Mouse (Mus musculus) cerebellum, adult 2 months (tissue): Measurements from ENCODE around the gene Traf6. TPM values are rescaled to one million over a fixed set of nuclear protein-coding genes. Genes with fewer than 3 reads are reported as not detected.
"Not testable (repeated sequence)": the region's sequence is repeated elsewhere in the genome, so short reads cannot be mapped to it uniquely, and the experiment has no call there.

Source experiments
- DNase-seq, 2 experiments: peaks; one replicate each; pipeline ENCODE4 v3.0.0; 2021
- H3K27ac ChIP-seq: fragments of 200-500 bp; 2 replicates; pipeline ENCODE4 v1.5.1; 2012; ENCODE audit warnings: low read length, control low read depth, inconsistent platforms; ENCODE audit not compliant: insufficient read depth
- H3K27me3 ChIP-seq: fragments of 200-500 bp; 2 replicates; pipeline ENCODE4 v1.6.1; 2012; ENCODE audit warnings: inconsistent platforms, mild to moderate bottlenecking, low read length, moderate library complexity; ENCODE audit not compliant: control insufficient read depth, insufficient read depth
- H3K4me1 ChIP-seq: fragments of 200-500 bp; 2 replicates; pipeline ENCODE4 v1.6.1; 2011; ENCODE audit warnings: low read length; ENCODE audit not compliant: control insufficient read depth, insufficient read depth
- H3K4me3 ChIP-seq: fragments of 200-500 bp; replicated peaks from 2 replicates; pipeline ENCODE3; 2011; ENCODE audit warnings: mild to moderate bottlenecking, low read depth, low read length, control low read depth; ENCODE audit not compliant: insufficient read depth
- CTCF ChIP-seq: fragments of 200-500 bp; IDR thresholded peaks from 2 replicates; pipeline ENCODE4 v1.5.1; 2011; ENCODE audit warnings: low read depth, mild to moderate bottlenecking, control low read depth, low read length, moderate library complexity, borderline replicate concordance; ENCODE audit not compliant: insufficient read depth
- POLR2A ChIP-seq: fragments of 200-500 bp; IDR thresholded peaks from 2 replicates; pipeline ENCODE4 v1.6.1; 2011; ENCODE audit warnings: low read length, control low read depth, borderline replicate concordance; ENCODE audit not compliant: insufficient read depth
- WGBS: fragments of 180-500 bp; shearing (Covaris S2); methylation state at CpG from one replicate; pipeline ENCODE4 v1.1.7; 2018; 5-methylcytosine and 5-hydroxymethylcytosine counted together
- polyA plus RNA-seq: library from polyadenylated mRNA; depleted of rRNA; stranded (reverse); fragments of >200 nt; gene quantifications from 2 replicates; pipeline ENCODE4 v1.2.3, GENCODE M21; 2012; rRNA removed

Gene Traf6
- polyA plus RNA-seq, 1 experiment, result 12.2 TPM

DNA sequence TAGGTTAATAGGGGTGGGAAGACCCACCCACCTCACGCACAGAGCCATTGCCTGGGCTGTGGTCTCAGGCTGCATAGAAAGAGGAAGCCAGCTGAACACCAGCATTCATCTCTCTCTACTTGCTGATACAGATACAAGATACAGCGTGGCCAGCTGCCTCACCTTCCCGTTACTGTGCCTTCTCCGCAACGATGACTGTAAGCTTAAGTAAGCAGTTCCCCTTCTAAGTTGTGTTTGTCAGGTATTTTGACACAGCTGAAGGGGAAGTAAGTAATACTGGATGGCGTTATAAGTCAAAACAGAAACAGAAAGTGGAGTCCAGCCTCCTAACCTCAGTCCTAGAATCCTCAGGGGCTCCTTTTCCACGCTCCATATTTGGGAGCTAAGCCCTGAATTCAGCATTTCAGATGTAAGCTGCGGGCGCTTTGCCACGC lies 54.6 kb downstream of the Traf6 start:
- 94% methylated on average over 10 of the region's 10 CpGs for WGBS
- no peak for DNase-seq
- no peak for TF ChIP-seq CTCF
- no peak for TF ChIP-seq POLR2A
- no peak overlapping the region for H3K4me3 ChIP-seq
- no peaks in the 10 kb centered on the region for H3K27me3 ChIP-seq
- H3K4me1 ChIP-seq, result no peaks in the 10 kb centered on the region
- no peak overlapping the region for H3K27ac ChIP-seq

- peak in 1 of 2 experiments; percentile 18 for DNase-seq
- WGBS, result 36% methylated on average over 3 of the region's 3 CpGs
- Histone ChIP-seq H3K4me3 (no peak overlapping the region), H3K4me1 (no peaks in the 10 kb centered on the region), H3K27me3 (no peaks in the 10 kb centered on the region), H3K27ac (no peak overlapping the region)
- TF ChIP-seq POLR2A (no peak), CTCF (no peak)
Measured at GRCm38 (mm10) chr2:101733564-101733963, 55.3 kb downstream of the Traf6 start.

DNA sequence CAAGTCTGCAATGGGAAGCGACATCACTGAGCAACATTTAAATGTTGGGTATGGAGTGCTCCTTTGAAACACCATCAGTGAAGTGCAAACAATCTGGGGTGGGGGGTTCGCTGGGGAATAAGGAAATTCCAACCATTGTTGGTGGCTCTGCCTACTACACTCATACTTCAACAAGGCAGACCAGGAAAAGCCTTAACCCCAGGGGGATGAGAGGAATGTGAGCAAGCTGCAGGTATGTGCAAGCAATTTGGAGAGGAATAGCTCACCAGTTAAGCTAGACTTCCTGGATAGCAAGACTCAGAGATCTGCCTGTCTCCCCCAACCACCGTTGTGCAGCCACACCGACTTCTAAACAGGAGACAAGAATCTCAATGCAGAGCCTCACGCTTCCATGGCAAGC lies 61.7 kb downstream of the Traf6 start:
- Histone ChIP-seq H3K27ac (no peak overlapping the region), H3K27me3 (no peaks in the 10 kb centered on the region), H3K4me1 (peaks cover 4% of the 10 kb centered on the region), H3K4me3 (no peak overlapping the region)
- 94% methylated on average over 5 of the region's 5 CpGs for WGBS
- TF ChIP-seq CTCF (no peak), POLR2A (no peak)
- no peak for DNase-seq

DNA sequence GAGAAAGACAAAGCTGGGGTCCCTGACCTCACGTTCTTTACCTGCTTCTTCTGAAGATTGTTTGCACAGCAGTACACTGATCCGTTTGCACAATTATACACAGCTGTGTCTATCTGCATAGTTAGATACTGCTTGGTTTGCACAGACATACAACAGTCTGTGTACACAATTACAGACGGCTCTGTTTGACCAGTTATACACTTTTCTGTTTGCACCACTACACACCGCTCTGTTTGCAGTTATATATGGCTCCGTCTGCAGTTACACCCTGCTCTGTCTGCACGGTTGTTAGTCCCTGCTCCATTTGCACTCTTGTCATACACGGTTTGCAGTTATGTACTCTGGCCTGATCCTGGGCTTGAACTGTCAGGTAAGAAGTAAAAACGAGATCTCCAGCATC lies 63.4 kb downstream of the Traf6 start:
- 92% methylated on average over 8 of the region's 8 CpGs for WGBS
- no peak overlapping the region for H3K27ac ChIP-seq
- no peak for DNase-seq
- no peak overlapping the region for H3K4me3 ChIP-seq
- no peaks in the 10 kb centered on the region for H3K27me3 ChIP-seq
- TF ChIP-seq CTCF (no peak), POLR2A (no peak)
- peaks cover 4% of the 10 kb centered on the region for H3K4me1 ChIP-seq

- TF ChIP-seq POLR2A, result no peak
- TF ChIP-seq CTCF, result no peak
- 33% methylated on average over 7 of the region's 7 CpGs for WGBS
- no peak overlapping the region for H3K4me3 ChIP-seq
- peak; percentile 27 to 53 for DNase-seq
- peaks cover 4% of the 10 kb centered on the region for H3K4me1 ChIP-seq
- no peaks in the 10 kb centered on the region for H3K27me3 ChIP-seq
- no peak overlapping the region for H3K27ac ChIP-seq
Measured at GRCm38 (mm10) chr2:101742072-101742860, 64.0 kb downstream of the Traf6 start.

DNA sequence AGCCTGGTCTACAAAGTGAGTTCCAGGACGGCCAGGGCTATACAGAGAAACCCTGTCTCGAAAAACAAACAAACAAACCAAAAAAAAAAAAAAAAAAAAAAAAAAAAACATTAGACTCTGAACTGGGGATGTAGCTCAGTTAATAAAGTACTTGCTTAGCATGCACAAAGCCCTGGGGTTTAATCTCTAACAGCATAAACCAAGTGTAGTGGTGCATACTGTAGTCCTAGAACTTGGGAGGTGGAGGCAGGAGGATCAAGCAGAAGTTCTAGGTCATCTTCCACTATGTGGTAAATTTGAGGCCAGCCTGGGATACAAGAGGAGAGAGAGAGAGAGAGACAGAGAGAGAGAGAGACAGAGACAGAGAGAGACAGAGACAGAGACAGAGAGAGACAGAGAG lies 67.4 kb downstream of the Traf6 start:
- H3K4me1 ChIP-seq, DNase-seq, H3K27me3 ChIP-seq, H3K4me3 ChIP-seq, H3K27ac ChIP-seq: not testable (repeated sequence)
- 83% methylated on average over 2 of the region's 2 CpGs for WGBS

DNA sequence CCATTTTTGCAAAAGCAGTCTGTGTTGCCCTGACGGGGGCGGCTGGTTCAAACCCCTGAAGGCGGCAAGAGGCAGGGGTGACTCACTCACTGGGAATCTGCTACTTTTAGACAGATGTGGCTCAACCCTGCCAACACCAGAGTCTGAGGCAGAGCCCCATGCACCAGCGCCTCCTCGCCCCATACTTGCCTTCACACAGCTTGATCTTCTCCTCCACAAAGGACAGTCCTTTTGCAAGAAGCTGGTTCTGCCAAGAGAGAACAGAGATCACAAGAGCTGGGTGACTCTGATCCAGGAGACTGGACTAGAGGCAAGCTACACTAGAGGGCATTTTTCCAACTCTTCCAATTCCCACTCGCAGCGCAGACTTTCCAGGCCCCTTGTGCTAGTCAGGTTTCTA lies 68.3 kb downstream of the Traf6 start:
- H3K27ac ChIP-seq, result no peak overlapping the region
- H3K4me3 ChIP-seq, result no peak overlapping the region
- no peak for TF ChIP-seq CTCF
- no peak for TF ChIP-seq POLR2A
- WGBS, result 83% methylated on average over 7 of the region's 7 CpGs
- H3K27me3 ChIP-seq, result no peaks in the 10 kb centered on the region
- H3K4me1 ChIP-seq, result peaks cover 4% of the 10 kb centered on the region
- no peak for DNase-seq

Other genes with a start within 250 kb of the Traf6 start
- gene Rag2, start 53.7 kb upstream of the Traf6 start, polyA plus RNA-seq, result not detected in 2 replicates
- gene Rag1, start 28.9 kb upstream of the Traf6 start, polyA plus RNA-seq, result 0.21 and 0.29 TPM in 2 replicates
- gene B230118H07Rik, start 28.9 kb upstream of the Traf6 start, polyA plus RNA-seq, result 53.2 and 56.3 TPM in 2 replicates
- 28.5 and 37.8 TPM in 2 replicates for gene Prr5l, start 204.6 kb downstream of the Traf6 start, polyA plus RNA-seq
- gene Commd9, start 207.8 kb downstream of the Traf6 start, polyA plus RNA-seq, result 111 and 116 TPM in 2 replicates